29 mouse cellular contexts compared by ENCODE assay signal in the genomic region with DNA sequence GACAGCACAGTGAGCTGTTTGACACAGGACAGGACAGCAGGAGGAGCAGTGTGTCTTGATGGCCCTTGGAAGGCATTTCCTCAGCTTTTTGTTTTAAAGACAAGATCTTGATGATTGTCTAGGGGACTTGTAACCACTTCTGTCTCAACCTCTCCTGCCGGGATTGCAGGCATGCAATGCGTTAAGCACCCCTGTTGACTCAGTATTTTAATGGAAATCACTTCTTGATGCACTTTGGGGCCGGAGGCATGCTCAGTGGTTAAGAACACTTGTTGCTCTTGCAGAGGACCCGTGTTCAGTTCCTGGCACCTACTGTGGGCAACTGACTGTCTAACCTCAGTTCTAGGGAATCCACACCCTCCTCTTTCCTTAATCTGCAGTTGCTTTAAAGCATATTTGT.
DNase-seq lines count a peak whose midpoint lies in the region; ATAC-seq and TF ChIP-seq lines count a peak whose summit lies in the region.
"Had no signal": no experiment of that assay in that cellular context is flagged by ENCODE, and none has a peak within 500 bp of the region (broad histone marks: within the 10 kb centered on the region; RNA-seq: fewer than 3 reads in every experiment).

No protein-coding gene starts in this region.

- H3K4me2 ChIP-seq in intestine, postnatal 0 days (replicated peaks; ENCODE audit: low read depth) = no peak overlapping the region
- no peak overlapping the region for H3K4me2 ChIP-seq in intestine, embryonic 15.5 days (replicated peaks)
- no peak overlapping the region for H3K4me2 ChIP-seq in hindbrain, embryonic 16.5 days (ENCODE audit: low read length)
- H3K4me2 ChIP-seq: embryonic facial prominence, embryonic 13.5 days; embryonic facial prominence, embryonic 15.5 days; forebrain, embryonic 12.5 days had no signal

- H3K36me3 ChIP-seq in intestine, postnatal 0 days (ENCODE audit: control insufficient read depth, insufficient read depth) = peaks cover 75% of the 10 kb centered on the region
- H3K36me3 ChIP-seq in intestine, embryonic 15.5 days = peaks cover 29% of the 10 kb centered on the region
- peaks cover 74% of the 10 kb centered on the region for H3K36me3 ChIP-seq in ES-Bruce4 (ENCODE audit: control insufficient read depth, insufficient read depth, low read length, poor library complexity, severe bottlenecking)
- H3K36me3 ChIP-seq in ES-E14 (ENCODE audit: control insufficient read depth, insufficient read depth, low read length, poor library complexity, severe bottlenecking) = peaks cover 71% of the 10 kb centered on the region
- H3K36me3 ChIP-seq in hindbrain, embryonic 16.5 days (ENCODE audit: control insufficient read depth, insufficient read depth, low read length) = peaks cover 36% of the 10 kb centered on the region

- H3K27me3 ChIP-seq in intestine, postnatal 0 days (replicated peaks; ENCODE audit: control insufficient read depth, insufficient read depth, low read length) = no peaks in the 10 kb centered on the region
- H3K27me3 ChIP-seq in intestine, embryonic 15.5 days (replicated peaks) = no peaks in the 10 kb centered on the region
- no peaks in the 10 kb centered on the region for H3K27me3 ChIP-seq in ES-Bruce4 (ENCODE audit: control insufficient read depth, insufficient read depth, low read length, poor library complexity, severe bottlenecking)
- no peaks in the 10 kb centered on the region for H3K27me3 ChIP-seq in hindbrain, embryonic 16.5 days (replicated peaks; ENCODE audit: control insufficient read depth, insufficient read depth, low read length)
- H3K27me3 ChIP-seq: CH12.LX; embryonic facial prominence, embryonic 13.5 days; embryonic facial prominence, embryonic 15.5 days; forebrain, embryonic 12.5 days; Patski had no signal

- DNase-seq in ES-E14 (ENCODE audit: low read depth, low spot score) (no peak), ZHBTc4 (ENCODE audit: low read depth, low spot score) (peak; percentile 71)
- DNase-seq in Muller cell, postnatal 12 days (ENCODE audit: inconsistent ontology term) = no peak
- DNase-seq in urinary bladder, adult 18-20 months (ENCODE audit: low spot score in 2 of 2) = no peak
- DNase-seq: adrenal gland, adult 8-10 months; adrenal gland, postnatal 14 days; adrenal gland, postnatal 36 days; B cell, adult 2 months; cerebellum, adult 11-12 months; cerebellum, adult 2 months; cerebellum, adult 9-10 months; cerebellum, postnatal 14 days; cerebellum, postnatal 36 days; embryo, embryonic 11 days had no signal

- TF ChIP-seq CTCF in intestine, postnatal 0 days (IDR thresholded peaks at IDR 0.05; ENCODE audit: low read depth) = 0 out of 2 replicates have a peak, but pooled peaks have one; percentile 10
- no peak for TF ChIP-seq CTCF in ES-Bruce4 (IDR thresholded peaks at IDR 0.05; ENCODE audit: low read depth, low read length)

- no peak overlapping the region for H3K27ac ChIP-seq in intestine, postnatal 0 days (ENCODE audit: low read depth, low read length)
- H3K27ac ChIP-seq in intestine, embryonic 15.5 days = no peak overlapping the region
- H3K27ac ChIP-seq in ES-Bruce4 (ENCODE audit: insufficient read depth, low read length) = peak overlapping the region; percentile 27; the same call in 1 of the 2 replicates
- H3K27ac ChIP-seq in ES-E14 (ENCODE audit: insufficient read depth, low read depth, low read length, poor library complexity, severe bottlenecking) = peak overlapping the region; percentile 70; the same call in 1 of the 2 replicates
- H3K27ac ChIP-seq in hindbrain, embryonic 16.5 days (ENCODE audit: low read depth, low read length) = no peak overlapping the region
- H3K27ac ChIP-seq: embryonic facial prominence, embryonic 15.5 days; forebrain, embryonic 10.5 days had no signal

- H3K9ac ChIP-seq in intestine, postnatal 0 days (ENCODE audit: low read depth, low read length) = no peak overlapping the region
- no peak overlapping the region for H3K9ac ChIP-seq in intestine, embryonic 15.5 days
- H3K9ac ChIP-seq in ES-Bruce4 (ENCODE audit: low read depth, poor library complexity, severe bottlenecking) (no peak overlapping the region), ES-E14 (ENCODE audit: insufficient read depth, low read depth, low read length, poor library complexity, severe bottlenecking) (no peak overlapping the region)
- H3K9ac ChIP-seq in hindbrain, embryonic 16.5 days (ENCODE audit: low read depth, low read length) = no peak overlapping the region
- H3K9ac ChIP-seq: embryonic facial prominence, embryonic 13.5 days; embryonic facial prominence, embryonic 15.5 days; forebrain, embryonic 12.5 days had no signal

- TF ChIP-seq POLR2A in ES-Bruce4 (IDR thresholded peaks at IDR 0.05; ENCODE audit: insufficient read depth, low read length) = no peak

- H3K9me3 ChIP-seq in intestine, postnatal 0 days (ENCODE audit: control insufficient read depth) = no peaks in the 10 kb centered on the region
- no peaks in the 10 kb centered on the region for H3K9me3 ChIP-seq in intestine, embryonic 15.5 days
- no peaks in the 10 kb centered on the region for H3K9me3 ChIP-seq in ES-Bruce4 (replicated peaks; ENCODE audit: control insufficient read depth, insufficient read depth, low read length, poor library complexity, severe bottlenecking)
- no peaks in the 10 kb centered on the region for H3K9me3 ChIP-seq in ES-E14 (ENCODE audit: control insufficient read depth, insufficient read depth, low read depth, low read length)
- H3K9me3 ChIP-seq in hindbrain, embryonic 16.5 days (ENCODE audit: control insufficient read depth, low read length) = no peaks in the 10 kb centered on the region
- H3K9me3 ChIP-seq: embryonic facial prominence, embryonic 13.5 days; embryonic facial prominence, embryonic 15.5 days; forebrain, embryonic 10.5 days; forebrain, embryonic 12.5 days had no signal

- 91% methylated on average over 4 of the region's 4 CpGs for WGBS in intestine, postnatal 0 days
- 86% methylated on average over 4 of the region's 4 CpGs for WGBS in intestine, embryonic 15.5 days
- 65% methylated on average over 4 of the region's 4 CpGs for WGBS in hindbrain, embryonic 16.5 days

- ATAC-seq in intestine, postnatal 0 days = no peak
- ATAC-seq in intestine, embryonic 15.5 days = no peak
- ATAC-seq in hindbrain, embryonic 16.5 days = no peak
- ATAC-seq: activated CD4-positive, CD25-positive, alpha-beta regulatory T cell, adult 4 months; CD4-positive, CD25-positive, alpha-beta regulatory T cell, adult 4 months; forebrain, embryonic 14.5 days; forebrain, embryonic 16.5 days; Patski had no signal

- 0 out of 2 replicates have a peak, but pooled peaks have one; percentile 7 for TF ChIP-seq EP300 in ES-Bruce4 (IDR thresholded peaks at IDR 0.05; ENCODE audit: insufficient read depth, low read depth, low read length)

- in situ Hi-C loops in ES-E14 (cut with MboI; ENCODE audit: low sequenced_read_pairs in 2 of 2, unreplicated experiment in 2 of 2) = no loop called here

- H3K4me1 ChIP-seq in intestine, postnatal 0 days (replicated peaks; ENCODE audit: control insufficient read depth, insufficient read depth, low read length) = no peaks in the 10 kb centered on the region
- no peaks in the 10 kb centered on the region for H3K4me1 ChIP-seq in intestine, embryonic 15.5 days (replicated peaks)
- H3K4me1 ChIP-seq in ES-Bruce4 (ENCODE audit: control insufficient read depth, insufficient read depth, low read length) (peaks cover 6% of the 10 kb centered on the region), ES-E14 (ENCODE audit: control insufficient read depth in 2 of 2, insufficient read depth in 2 of 2, low read length in 2 of 2, poor library complexity in 1 of 2) (peaks cover 0 to 29% of the 10 kb centered on the region in 2 experiments; a peak in 3 of 4 replicates)
- no peaks in the 10 kb centered on the region for H3K4me1 ChIP-seq in hindbrain, embryonic 16.5 days (ENCODE audit: control insufficient read depth, insufficient read depth, low read depth, low read length)
- H3K4me1 ChIP-seq: forebrain, embryonic 10.5 days; forebrain, embryonic 12.5 days had no signal

- no peak overlapping the region for H3K4me3 ChIP-seq in intestine, postnatal 0 days (ENCODE audit: low read depth, low read length)
- H3K4me3 ChIP-seq in intestine, embryonic 15.5 days (replicated peaks) = no peak overlapping the region
- H3K4me3 ChIP-seq in ES-Bruce4 (ENCODE audit: low read depth, low read length) (no peak overlapping the region), ES-E14 (ENCODE audit: insufficient read depth in 1 of 2, low read depth in 1 of 2, low read length in 2 of 2, poor library complexity in 1 of 2, severe bottlenecking in 1 of 2) (no peak overlapping the region)
- H3K4me3 ChIP-seq in hindbrain, embryonic 16.5 days (ENCODE audit: low read length) = no peak overlapping the region
- H3K4me3 ChIP-seq: embryonic facial prominence, embryonic 13.5 days; embryonic facial prominence, embryonic 15.5 days; erythroblast, embryonic 14.5 days; forebrain, embryonic 10.5 days; forebrain, embryonic 12.5 days had no signal

TF ChIP-seq in ES-E14, 5 proteins besides CTCF, POLR2A, EP300 and RAD21:
- TF ChIP-seq CHD2 (IDR thresholded peaks at IDR 0.05; ENCODE audit: low read depth, low read length) = 0 out of 2 replicates have a peak, but pooled peaks have one; percentile 18
- no peak for TF ChIP-seq MAFK (IDR thresholded peaks at IDR 0.05; ENCODE audit: insufficient read depth, low read depth, low read length)
TF ChIP-seq in ES-E14: peak in this region for 1.

Comparison
In these comparisons a context has a peak if more than half of its experiments do, and no peak if none do; other contexts are left out.
1. H3K27ac ChIP-seq: peak in ES-Bruce4 (single experiment) and ES-E14 (single experiment); none in intestine, postnatal 0 days (single experiment), intestine, embryonic 15.5 days (single experiment) and hindbrain, embryonic 16.5 days (single experiment).